ENCODE assay signal across 14 mouse cellular contexts in the genomic region with DNA sequence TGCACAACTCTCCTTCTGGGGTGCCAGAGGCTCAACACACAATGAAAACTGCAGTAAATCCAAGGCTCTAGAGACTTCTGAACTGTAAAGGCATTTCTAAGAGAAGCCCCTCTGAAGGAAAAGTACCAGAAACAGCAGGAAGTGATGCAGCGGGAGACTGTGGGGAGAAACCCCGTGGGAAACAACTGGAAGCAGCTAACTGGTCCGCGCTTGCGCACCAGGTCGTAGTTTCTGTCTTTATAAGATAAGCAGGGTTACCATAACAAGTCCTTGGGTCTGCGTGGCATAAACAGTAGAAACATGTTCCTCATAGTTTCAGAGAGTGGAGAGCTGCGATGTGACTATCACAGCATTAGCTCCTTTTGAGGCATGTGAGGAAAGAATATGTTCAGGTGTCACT. TPM values are rescaled to one million over a fixed set of nuclear protein-coding genes. Genes with fewer than 3 reads are reported as not detected.
DNase-seq lines count a peak whose midpoint lies in the region; ATAC-seq and TF ChIP-seq lines count a peak whose summit lies in the region.
"Had no signal": no experiment of that assay in that cellular context is flagged by ENCODE, and none has a peak within 500 bp of the region (broad histone marks: within the 10 kb centered on the region; RNA-seq: fewer than 3 reads in every experiment).

No protein-coding gene starts in this region.

- no peaks in the 10 kb centered on the region for H3K36me3 ChIP-seq in kidney, adult 2 months (ENCODE audit: control insufficient read depth, insufficient read depth, low read length)
- H3K36me3 ChIP-seq in kidney, postnatal 0 days (ENCODE audit: insufficient read depth, low read length), result no peaks in the 10 kb centered on the region
- H3K36me3 ChIP-seq: hindbrain, embryonic 10.5 days; midbrain, embryonic 13.5 days; neural tube, embryonic 13.5 days had no signal

- 0 out of 2 replicates have a peak, but pooled peaks cover 5% of the 10 kb centered on the region for H3K4me1 ChIP-seq in kidney, adult 2 months (ENCODE audit: control insufficient read depth, insufficient read depth, low read length)
- peaks cover 24% of the 10 kb centered on the region for H3K4me1 ChIP-seq in brown adipose tissue, adult 24 weeks (ENCODE audit: control insufficient read depth, insufficient read depth, insufficient read length, low read length)
- peaks cover 32% of the 10 kb centered on the region for H3K4me1 ChIP-seq in kidney, postnatal 0 days (replicated peaks; ENCODE audit: insufficient read depth, low read length)

- no peak overlapping the region for H3K9ac ChIP-seq in kidney, postnatal 0 days (ENCODE audit: low read depth, low read length)
- H3K9ac ChIP-seq: lung, embryonic 14.5 days; midbrain, embryonic 13.5 days; neural tube, embryonic 13.5 days had no signal

- no peak overlapping the region for H3K4me3 ChIP-seq in kidney, adult 2 months (ENCODE audit: insufficient read depth, low read depth, low read length)
- no peak overlapping the region for H3K4me3 ChIP-seq in brown adipose tissue, adult 24 weeks (ENCODE audit: insufficient read depth, low read depth, low read length)
- no peak overlapping the region for H3K4me3 ChIP-seq in kidney, postnatal 0 days (replicated peaks; ENCODE audit: low read depth, low read length)
- H3K4me3 ChIP-seq: hindbrain, embryonic 10.5 days; midbrain, embryonic 13.5 days; neural tube, embryonic 13.5 days had no signal

- TF ChIP-seq CTCF in kidney, adult 2 months (conservative IDR thresholded peaks at IDR 0.05; ENCODE audit: insufficient read depth, insufficient read length, low read depth, low read length), result no peak
- no peak for TF ChIP-seq CTCF in kidney, postnatal 0 days (IDR thresholded peaks at IDR 0.05; ENCODE audit: low read depth)

- TF ChIP-seq POLR2A in kidney, adult 2 months (IDR thresholded peaks at IDR 0.05; ENCODE audit: low read depth, low read length), result no peak

- ATAC-seq in kidney, postnatal 0 days (replicated peaks; ENCODE audit: low FRiP score, low read depth), result no peak
- peak; percentile 74 for ATAC-seq in megakaryocyte-erythroid progenitor cell, adult 5-6 weeks (replicated peaks; ENCODE audit: low FRiP score, low TSS enrichment, poor library complexity, severe bottlenecking)
- ATAC-seq: midbrain, embryonic 13.5 days had no signal

- H3K27ac ChIP-seq in kidney, adult 2 months (ENCODE audit: insufficient read depth, low read depth, low read length), result no peak overlapping the region; the same call in 1 of the 2 replicates
- H3K27ac ChIP-seq in brown adipose tissue, adult 24 weeks (replicated peaks; ENCODE audit: low read depth, low read length), result 0 out of 2 replicates have a peak overlapping the region, but pooled peaks have one; percentile 21
- H3K27ac ChIP-seq in kidney, postnatal 0 days, result 0 out of 2 replicates have a peak overlapping the region, but pooled peaks have one; percentile 32
- H3K27ac ChIP-seq: hindbrain, embryonic 10.5 days; midbrain, embryonic 13.5 days; neural tube, embryonic 13.5 days had no signal

- H3K9me3 ChIP-seq in kidney, postnatal 0 days (replicated peaks; ENCODE audit: low read length), result no peaks in the 10 kb centered on the region
- H3K9me3 ChIP-seq: hindbrain, embryonic 10.5 days; midbrain, embryonic 13.5 days; neural tube, embryonic 13.5 days had no signal

- WGBS in kidney, adult 2 months, result 55% methylated on average over 8 of the region's 8 CpGs
- WGBS in kidney, postnatal 0 days, result 46% methylated on average over 8 of the region's 8 CpGs

- no peaks in the 10 kb centered on the region for H3K27me3 ChIP-seq in kidney, adult 2 months (replicated peaks; ENCODE audit: control insufficient read depth, insufficient read depth, low read length)
- H3K27me3 ChIP-seq in kidney, postnatal 0 days (ENCODE audit: insufficient read depth, low read length), result no peaks in the 10 kb centered on the region
- H3K27me3 ChIP-seq: midbrain, embryonic 13.5 days; neural tube, embryonic 13.5 days had no signal

- peak; percentile 17 for DNase-seq in kidney, adult 2 months
- no peak for DNase-seq in kidney, adult 9 months
- peak; percentile 65 for DNase-seq in kidney, postnatal 0 days (ENCODE audit: low spot score)
- DNase-seq in frontal cortex, postnatal 36 days (ENCODE audit: low spot score in 2 of 2), result no peak
- DNase-seq in thymus, postnatal 14 days, result no peak
- DNase-seq: cerebellum, postnatal 36 days; lung, embryonic 14.5 days; right cerebral cortex, postnatal 25 days; thymus, adult 2 months had no signal

- no peak overlapping the region for H3K4me2 ChIP-seq in kidney, postnatal 0 days (ENCODE audit: low read length)
- H3K4me2 ChIP-seq: lung, embryonic 14.5 days; midbrain, embryonic 13.5 days; neural tube, embryonic 13.5 days had no signal

RNA-seq across cellular contexts. Expression of gene Vcpkmt, which starts 41.2 kb away (rescaled TPM):
- 5.8 and 7.1 TPM in 2 replicates for polyA plus RNA-seq in kidney, adult 2 months (2012; rRNA removed)
- 4.1 and 5.2 TPM in 2 replicates for polyA plus RNA-seq in brown adipose tissue, adult 24 weeks (2012; ENCODE audit: insufficient read depth, insufficient read length, missing spikeins)
- polyA plus RNA-seq in kidney, postnatal 0 days (2015; fragmentation: Nextera tagmentation; extraction: Ambion mirVana), result 20.8 and 21.5 TPM in 2 replicates
- 15.5 and 21.3 TPM in 2 replicates for total RNA-seq in megakaryocyte-erythroid progenitor cell, adult 5-6 weeks (2014; fragmentation: Nextera tagmentation)
- total RNA-seq in megakaryocyte-erythroid progenitor cell, adult 5-6 weeks (2017), result 17.5 and 25.4 TPM in 2 replicates

Comparison
In these comparisons a context has a peak if more than half of its experiments do, and no peak if none do; other contexts are left out.
1. DNase-seq: peak in kidney, adult 2 months (single experiment) and kidney, postnatal 0 days (single experiment); none in kidney, adult 9 months (single experiment), frontal cortex, postnatal 36 days (0 of 2) and thymus, postnatal 14 days (single experiment).